In the genomic region with DNA sequence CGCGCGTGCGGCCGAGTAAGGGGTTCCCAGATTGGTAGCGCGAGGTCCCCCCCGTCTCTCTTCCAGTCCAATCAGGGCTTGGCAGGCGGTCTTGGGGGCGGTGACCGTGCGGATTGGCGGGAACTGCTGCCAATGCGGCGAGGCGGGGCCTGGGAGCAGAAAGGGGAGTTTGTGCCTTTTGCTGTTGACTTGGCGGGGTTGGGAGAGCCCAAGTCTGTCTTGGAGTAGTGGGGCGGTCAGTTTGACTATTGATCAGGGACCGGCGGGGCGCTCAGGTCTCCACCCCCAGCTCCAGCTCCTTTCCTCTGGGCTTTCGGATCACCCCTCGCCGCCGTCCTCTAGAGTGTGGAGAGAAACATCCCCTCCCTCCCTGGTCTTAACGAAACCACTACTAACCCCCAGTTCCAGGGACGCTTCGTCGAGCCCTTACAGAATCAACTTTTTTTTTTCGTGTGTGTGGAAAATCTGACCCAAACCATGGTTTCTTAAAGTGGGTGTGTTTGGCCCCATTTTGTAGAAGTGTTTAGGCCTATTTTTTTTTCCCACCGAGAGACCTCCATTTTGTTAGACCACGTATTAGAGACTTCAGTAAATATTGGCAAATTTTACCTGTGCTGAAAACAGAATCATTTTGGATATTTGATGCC, we compare ENCODE assay signal across 8 mouse cellular contexts. TPM values are rescaled to one million over a fixed set of nuclear protein-coding genes. Genes with fewer than 3 reads are reported as not detected.
DNase-seq lines count a peak whose midpoint lies in the region; ATAC-seq and TF ChIP-seq lines count a peak whose summit lies in the region.

No protein-coding gene starts in this region.

- peak; percentile 95 for ATAC-seq in embryonic facial prominence, embryonic 14.5 days (ENCODE audit: low read depth)
- peak; percentile 92 for ATAC-seq in limb, embryonic 14.5 days (ENCODE audit: low FRiP score, low read depth)
- ATAC-seq in midbrain, postnatal 0 days (ENCODE audit: low FRiP score): peak; percentile 94

- TF ChIP-seq POLR2A in heart, adult 2 months (IDR thresholded peaks at IDR 0.05; ENCODE audit: insufficient read depth, low read depth, low read length): peak; percentile 73
- no peak for TF ChIP-seq POLR2A in limb, embryonic 14.5 days (IDR thresholded peaks at IDR 0.05; ENCODE audit: borderline replicate concordance, extremely low read depth, insufficient read depth, insufficient read length)

- intact Hi-C loops in heart, adult 2 months (cut with DNase I): no loop called here

- peaks cover 4% of the 10 kb centered on the region; the same call in 1 of the 2 replicates for H3K36me3 ChIP-seq in embryonic facial prominence, embryonic 14.5 days (ENCODE audit: control insufficient read depth, insufficient read depth, low read length)
- peaks cover 17% of the 10 kb centered on the region for H3K36me3 ChIP-seq in heart, adult 2 months (ENCODE audit: control insufficient read depth, insufficient read depth, low read length)
- H3K36me3 ChIP-seq in limb, embryonic 14.5 days (ENCODE audit: control insufficient read depth, insufficient read depth, low read length): peaks cover 9% of the 10 kb centered on the region
- no peaks in the 10 kb centered on the region for H3K36me3 ChIP-seq in midbrain, postnatal 0 days (ENCODE audit: insufficient read depth, low read length)

- peaks cover 3% of the 10 kb centered on the region for H3K79me2 ChIP-seq in heart, adult 2 months (replicated peaks; ENCODE audit: control insufficient read depth, insufficient read depth, low read length)

- TF ChIP-seq EP300 in heart, adult 2 months (IDR thresholded peaks at IDR 0.05; ENCODE audit: insufficient read depth, low read depth, low read length): no peak

- peaks cover 8% of the 10 kb centered on the region; the same call in 1 of the 2 replicates for H3K4me1 ChIP-seq in embryonic facial prominence, embryonic 14.5 days (ENCODE audit: control insufficient read depth, insufficient read depth, low read length)
- H3K4me1 ChIP-seq in heart, adult 2 months (ENCODE audit: control insufficient read depth, insufficient read depth, low read length): peaks cover 5% of the 10 kb centered on the region
- H3K4me1 ChIP-seq in limb, embryonic 14.5 days (ENCODE audit: control insufficient read depth, insufficient read depth, low read length): peaks cover 10% of the 10 kb centered on the region
- H3K4me1 ChIP-seq in midbrain, postnatal 0 days (ENCODE audit: insufficient read depth, low read length): no peaks in the 10 kb centered on the region; the same call in 1 of the 2 replicates

- TF ChIP-seq CTCF in heart, adult 2 months (IDR thresholded peaks at IDR 0.05): no peak
- TF ChIP-seq CTCF in midbrain, postnatal 0 days (IDR thresholded peaks at IDR 0.05): no peak

- no peaks in the 10 kb centered on the region for H3K27me3 ChIP-seq in embryonic facial prominence, embryonic 14.5 days (replicated peaks; ENCODE audit: control insufficient read depth, insufficient read depth, low read length)
- H3K27me3 ChIP-seq in heart, adult 2 months (ENCODE audit: control insufficient read depth, insufficient read depth, low read length): no peaks in the 10 kb centered on the region
- no peaks in the 10 kb centered on the region for H3K27me3 ChIP-seq in limb, embryonic 14.5 days (ENCODE audit: control insufficient read depth, insufficient read depth, low read length)
- H3K27me3 ChIP-seq in midbrain, postnatal 0 days (ENCODE audit: insufficient read depth, low read length): no peaks in the 10 kb centered on the region

- peak; percentile 98 for DNase-seq in 3T3-L1 (ENCODE audit: low read depth, low spot score)
- peak; percentile 93 to 98 for DNase-seq in adrenal gland, postnatal 4 days (ENCODE audit: low spot score in 2 of 2)
- peak; percentile 99 for DNase-seq in embryonic facial prominence, embryonic 14.5 days (ENCODE audit: low spot score)
- DNase-seq in heart, adult 2 months: peak; percentile 99
- peak; percentile 99 for DNase-seq in kidney, adult 9 months
- DNase-seq in limb, embryonic 14.5 days (ENCODE audit: low spot score): peak; percentile 98
- peak; percentile 98 for DNase-seq in midbrain, postnatal 0 days (ENCODE audit: low spot score)
- peak; percentile 94 to 95 for DNase-seq in spleen, postnatal 14 days (ENCODE audit: low spot score in 2 of 2)

- WGBS in embryonic facial prominence, embryonic 14.5 days: under 1% methylated on average over 24 of the region's 32 CpGs
- under 1% methylated on average over 32 of the region's 32 CpGs for WGBS in heart, adult 2 months
- WGBS in limb, embryonic 14.5 days: under 1% methylated on average over 31 of the region's 32 CpGs
- WGBS in midbrain, postnatal 0 days: 0% methylated on average over 32 of the region's 32 CpGs

- no peaks in the 10 kb centered on the region for H3K9me3 ChIP-seq in embryonic facial prominence, embryonic 14.5 days (ENCODE audit: control insufficient read depth, low read length)
- H3K9me3 ChIP-seq in limb, embryonic 14.5 days (ENCODE audit: control insufficient read depth, low read length): no peaks in the 10 kb centered on the region
- H3K9me3 ChIP-seq in midbrain, postnatal 0 days (ENCODE audit: low read length): no peaks in the 10 kb centered on the region

- peak overlapping the region; percentile 74 for H3K4me3 ChIP-seq in embryonic facial prominence, embryonic 14.5 days (ENCODE audit: low read depth, low read length)
- H3K4me3 ChIP-seq in heart, adult 2 months: peak overlapping the region; percentile 64
- H3K4me3 ChIP-seq in limb, embryonic 14.5 days (replicated peaks; ENCODE audit: low read length): peak overlapping the region; percentile 72
- peak overlapping the region; percentile 68 for H3K4me3 ChIP-seq in midbrain, postnatal 0 days (ENCODE audit: low read depth, low read length)

- peak overlapping the region; percentile 54 for H3K4me2 ChIP-seq in embryonic facial prominence, embryonic 14.5 days (ENCODE audit: low read depth, low read length)
- H3K4me2 ChIP-seq in limb, embryonic 14.5 days (replicated peaks; ENCODE audit: low read depth, low read length, severe bottlenecking): peak overlapping the region; percentile 38
- H3K4me2 ChIP-seq in midbrain, postnatal 0 days (ENCODE audit: low read depth, low read length, poor library complexity, severe bottlenecking): peak overlapping the region; percentile 48

- peak overlapping the region; percentile 100 for H3K27ac ChIP-seq in embryonic facial prominence, embryonic 14.5 days (replicated peaks; ENCODE audit: low read depth, low read length)
- H3K27ac ChIP-seq in heart, adult 2 months: peak overlapping the region; percentile 97
- H3K27ac ChIP-seq in limb, embryonic 14.5 days (replicated peaks; ENCODE audit: low read depth, low read length): peak overlapping the region; percentile 100
- H3K27ac ChIP-seq in midbrain, postnatal 0 days (ENCODE audit: low read depth, low read length): peak overlapping the region; percentile 98

- peak overlapping the region; percentile 97 for H3K9ac ChIP-seq in embryonic facial prominence, embryonic 14.5 days (ENCODE audit: low read depth, low read length)
- peak overlapping the region; percentile 79 for H3K9ac ChIP-seq in heart, adult 2 months (ENCODE audit: low read depth, low read length)
- H3K9ac ChIP-seq in limb, embryonic 14.5 days (ENCODE audit: low read depth, low read length, severe bottlenecking): peak overlapping the region; percentile 97
- peak overlapping the region; percentile 79 for H3K9ac ChIP-seq in midbrain, postnatal 0 days (replicated peaks; ENCODE audit: low read length, poor library complexity, severe bottlenecking)

RNA-seq across cellular contexts. Expression of gene Luc7l2, which starts 1.0 kb away (rescaled TPM):
- total RNA-seq in adrenal gland, postnatal 4 days (2021): 100 to 1,000 TPM; 225 to 239 TPM
- 43.1 and 53.0 TPM in 2 replicates for polyA plus RNA-seq in embryonic facial prominence, embryonic 14.5 days (2014; fragmentation: Nextera tagmentation; extraction: Ambion mirVana)
- 10 to 100 TPM; 91.7 to 99.9 TPM for total RNA-seq in heart, adult 2 months (2021)
- 28.1 and 45.7 TPM in 2 replicates for polyA plus RNA-seq in heart, adult 2 months (2012; rRNA removed)
- 160 and 214 TPM in 2 replicates for polyA plus RNA-seq in limb, embryonic 14.5 days (2012; rRNA removed)
- polyA plus RNA-seq in limb, embryonic 14.5 days (2014; fragmentation: Nextera tagmentation; extraction: Ambion mirVana): 60.9 and 64.9 TPM in 2 replicates
- 51.5 and 88.0 TPM in 2 replicates for total RNA-seq in midbrain, postnatal 0 days (2014; rRNA removed)
- 26.2 and 40.3 TPM in 2 replicates for polyA plus RNA-seq in midbrain, postnatal 0 days (2015; fragmentation: Nextera tagmentation; extraction: Ambion mirVana)

RNA-seq across cellular contexts. Expression of gene Fmc1, which starts 18.8 kb away (rescaled TPM):
- 100 to 1,000 TPM in 1 of 2 experiments, 10 to 100 TPM in 1; 99.5 to 103 TPM for total RNA-seq in adrenal gland, postnatal 4 days (2021)
- polyA plus RNA-seq in embryonic facial prominence, embryonic 14.5 days (2014; fragmentation: Nextera tagmentation; extraction: Ambion mirVana): 92.8 and 93.8 TPM in 2 replicates
- 100 to 1,000 TPM; 221 to 266 TPM for total RNA-seq in heart, adult 2 months (2021)
- 415 and 493 TPM in 2 replicates for polyA plus RNA-seq in heart, adult 2 months (2012; rRNA removed)
- polyA plus RNA-seq in limb, embryonic 14.5 days (2012; rRNA removed): 78.3 and 87.5 TPM in 2 replicates
- polyA plus RNA-seq in limb, embryonic 14.5 days (2014; fragmentation: Nextera tagmentation; extraction: Ambion mirVana): 92.0 and 102 TPM in 2 replicates
- total RNA-seq in midbrain, postnatal 0 days (2014; rRNA removed): 48.3 and 48.4 TPM in 2 replicates
- 226 and 228 TPM in 2 replicates for polyA plus RNA-seq in midbrain, postnatal 0 days (2015; fragmentation: Nextera tagmentation; extraction: Ambion mirVana)

Comparison
In these comparisons a context has a peak if more than half of its experiments do, and no peak if none do; other contexts are left out.
1. Peak in every context shown above with its lines: DNase-seq, ATAC-seq, H3K4me3 ChIP-seq and H3K27ac ChIP-seq.